Mouse (Mus musculus): ENCODE data around the gene Obscn. TPM values are rescaled to one million over a fixed set of nuclear protein-coding genes. Genes with fewer than 3 reads are reported as not detected.

Gene Obscn
- polyA plus RNA-seq, 1 experiment from 2014 or later = 2.4 TPM

DNA sequence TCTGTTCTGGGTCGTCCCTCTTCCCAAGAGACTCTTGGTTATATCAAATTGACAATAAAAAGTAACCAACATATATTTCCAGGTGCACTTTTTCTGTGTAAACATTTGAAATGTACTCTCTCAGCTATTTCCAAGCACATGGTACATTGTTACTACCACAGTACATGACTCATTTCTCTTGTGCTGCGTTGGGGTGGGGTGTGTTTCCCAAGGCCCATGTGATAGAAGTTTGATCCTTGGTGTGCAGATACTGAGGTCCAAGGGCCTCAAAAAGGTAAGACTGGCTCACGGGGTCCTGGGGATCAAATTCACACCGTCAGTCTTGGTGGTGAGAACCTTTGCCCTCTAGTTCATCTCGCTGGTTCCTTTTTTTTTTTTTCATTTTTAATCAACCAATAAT, 38.4 kb downstream of the Obscn start:
- Histone ChIP-seq H3K4me2 (replicated peaks) (no peak overlapping the region), H3K9ac (no peak overlapping the region), H3K36me3 (no peaks in the 10 kb centered on the region), H3K27ac (replicated peaks) (no peak overlapping the region), H3K4me1 (no peaks in the 10 kb centered on the region), H3K4me3 (replicated peaks) (no peak overlapping the region), H3K27me3 (no peaks in the 10 kb centered on the region), H3K9me3 (replicated peaks) (no peaks in the 10 kb centered on the region)
- WGBS = 60% methylated on average over 5 of the region's 5 CpGs
- ATAC-seq (ENCODE audit: insufficient number of reproducible peaks, low FRiP score, low TSS enrichment, low read depth) = no peak

DNA sequence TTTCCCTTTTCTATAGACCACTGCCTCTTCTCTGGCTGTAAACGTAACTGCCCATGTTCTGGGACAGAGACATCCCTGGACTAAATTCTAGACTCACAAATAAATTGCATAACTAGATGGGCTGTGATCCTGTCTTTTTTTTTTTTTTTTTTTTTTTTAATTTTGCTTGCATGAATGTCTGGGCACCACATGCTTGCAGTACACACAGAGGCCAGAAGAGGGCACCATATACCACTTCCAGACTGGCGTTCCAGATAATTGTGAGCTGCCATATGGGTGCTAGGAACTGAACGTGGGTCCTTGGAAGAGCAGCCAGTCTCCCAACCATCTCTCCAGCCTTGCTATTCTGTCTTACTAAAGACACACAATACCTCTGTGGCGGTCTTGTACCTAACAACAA, 42.0 kb downstream of the Obscn start:
- no peaks in the 10 kb centered on the region for H3K36me3 ChIP-seq
- no peak for ATAC-seq (ENCODE audit: insufficient number of reproducible peaks, low FRiP score, low TSS enrichment, low read depth)
- WGBS = 52% methylated on average over 4 of the region's 4 CpGs
- no peaks in the 10 kb centered on the region for H3K27me3 ChIP-seq
- H3K4me1 ChIP-seq = no peaks in the 10 kb centered on the region
- no peak overlapping the region for H3K27ac ChIP-seq (replicated peaks)
- no peaks in the 10 kb centered on the region for H3K9me3 ChIP-seq (replicated peaks)
- H3K9ac ChIP-seq = no peak overlapping the region
- no peak overlapping the region for H3K4me3 ChIP-seq (replicated peaks)
- no peak overlapping the region for H3K4me2 ChIP-seq (replicated peaks)

DNA sequence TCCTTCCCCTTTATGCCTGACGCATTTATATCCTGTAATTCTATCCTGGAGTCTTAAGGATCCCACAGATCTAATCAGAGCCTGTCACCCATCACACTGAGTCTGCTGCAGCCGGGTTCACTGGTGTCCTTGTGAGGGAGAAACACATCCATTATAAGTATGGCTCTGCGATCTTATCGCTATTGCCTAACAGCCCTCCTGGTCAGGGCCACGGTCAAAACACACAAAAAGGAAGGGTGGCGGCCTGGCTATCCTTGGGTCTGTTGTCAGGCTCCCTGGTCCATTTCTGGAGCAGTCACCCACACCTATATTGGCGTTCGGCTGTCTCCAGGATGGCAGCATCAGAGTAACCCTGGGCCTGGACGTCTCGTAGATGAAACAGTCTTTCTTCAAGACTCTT, 48.6 kb downstream of the Obscn start:
- H3K4me2 ChIP-seq (replicated peaks) = no peak overlapping the region
- H3K9me3 ChIP-seq (replicated peaks) = no peaks in the 10 kb centered on the region
- WGBS = 86% methylated on average over 10 of the region's 10 CpGs
- no peak for ATAC-seq (ENCODE audit: insufficient number of reproducible peaks, low FRiP score, low TSS enrichment, low read depth)
- H3K27me3 ChIP-seq = no peaks in the 10 kb centered on the region
- no peak overlapping the region for H3K27ac ChIP-seq (replicated peaks)
- H3K9ac ChIP-seq = no peak overlapping the region
- no peaks in the 10 kb centered on the region for H3K36me3 ChIP-seq
- H3K4me3 ChIP-seq (replicated peaks) = no peak overlapping the region
- H3K4me1 ChIP-seq = no peaks in the 10 kb centered on the region

DNA sequence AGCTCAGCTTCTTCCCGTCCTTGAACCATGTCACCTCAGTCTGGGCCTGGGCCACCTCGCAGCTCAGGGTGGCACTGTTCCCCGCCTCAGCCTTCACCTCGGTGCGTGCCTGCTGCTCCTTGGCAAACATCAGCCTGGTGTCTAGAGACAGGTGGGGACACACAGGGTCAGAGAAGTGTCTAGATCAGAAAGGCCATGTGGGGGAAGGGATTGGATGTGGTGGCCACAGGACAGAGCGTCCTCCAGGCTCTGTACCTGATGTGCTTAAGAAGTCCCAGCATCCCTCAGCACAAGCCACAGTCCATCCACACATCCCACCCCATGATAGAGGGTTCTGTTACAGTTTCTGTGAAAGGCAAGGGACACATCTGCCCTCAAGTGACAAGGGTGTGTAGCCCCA, 51.0 kb downstream of the Obscn start:
- H3K9me3 ChIP-seq (replicated peaks) = no peaks in the 10 kb centered on the region
- no peaks in the 10 kb centered on the region for H3K4me1 ChIP-seq
- H3K4me3 ChIP-seq (replicated peaks) = no peak overlapping the region
- no peak overlapping the region for H3K4me2 ChIP-seq (replicated peaks)
- H3K9ac ChIP-seq = no peak overlapping the region
- H3K27ac ChIP-seq (replicated peaks) = no peak overlapping the region
- H3K27me3 ChIP-seq = no peaks in the 10 kb centered on the region
- no peaks in the 10 kb centered on the region for H3K36me3 ChIP-seq
- 78% methylated on average over 6 of the region's 6 CpGs for WGBS
- no peak for ATAC-seq (ENCODE audit: insufficient number of reproducible peaks, low FRiP score, low TSS enrichment, low read depth)

DNA sequence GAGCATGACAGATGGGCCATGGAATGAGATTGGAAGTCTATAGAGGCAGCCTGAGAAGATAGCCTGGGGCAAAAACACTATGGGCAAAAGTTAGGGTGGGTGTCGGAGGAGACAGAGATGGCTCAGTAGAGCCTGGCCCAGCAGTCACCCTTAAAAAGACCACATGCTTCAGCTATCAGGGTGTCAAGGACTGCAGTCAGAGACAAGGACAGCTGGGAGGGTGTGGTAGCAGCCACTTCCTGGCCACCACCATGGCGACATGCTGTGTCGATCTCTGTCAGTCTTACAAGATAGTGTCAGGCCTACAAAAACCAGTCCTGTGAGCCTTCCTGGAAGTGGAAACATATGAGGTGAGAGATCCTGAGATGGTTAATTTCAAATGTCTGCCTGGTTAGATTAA, 53.1 kb downstream of the Obscn start:
- H3K9ac ChIP-seq = no peak overlapping the region

DNA sequence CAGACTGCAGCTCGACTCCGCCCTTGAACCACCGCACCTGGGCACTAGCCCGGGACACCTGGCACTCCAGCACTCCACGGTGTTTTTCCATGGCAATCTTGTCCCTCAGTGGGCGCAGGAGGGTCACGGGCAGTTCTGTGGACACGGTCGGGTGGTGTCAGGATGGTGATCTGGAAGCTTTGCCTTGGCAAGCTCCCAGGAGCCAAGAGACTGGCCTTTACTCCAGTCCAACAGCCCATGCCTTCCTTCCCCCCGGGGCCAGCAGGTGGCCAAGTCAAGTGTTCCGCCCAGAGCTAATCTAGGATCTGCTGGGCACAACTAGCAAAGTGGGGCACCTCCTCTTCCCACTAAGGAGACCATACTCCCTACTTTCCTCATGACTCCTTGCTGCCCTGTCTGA, 57.9 kb downstream of the Obscn start:
- ATAC-seq (ENCODE audit: insufficient number of reproducible peaks, low FRiP score, low TSS enrichment, low read depth) = no peak
- Histone ChIP-seq H3K27ac (replicated peaks) (no peak overlapping the region), H3K9ac (no peak overlapping the region), H3K4me1 (no peaks in the 10 kb centered on the region), H3K4me2 (replicated peaks) (no peak overlapping the region), H3K36me3 (no peaks in the 10 kb centered on the region), H3K4me3 (replicated peaks) (no peak overlapping the region), H3K9me3 (replicated peaks) (no peaks in the 10 kb centered on the region), H3K27me3 (no peaks in the 10 kb centered on the region; the same call in 1 of the 2 replicates)
- WGBS = 86% methylated on average over 11 of the region's 11 CpGs

More for the DNA sequence above, 53.1 kb downstream of the Obscn start:
- no peaks in the 10 kb centered on the region for H3K36me3 ChIP-seq
- H3K4me2 ChIP-seq (replicated peaks) = no peak overlapping the region
- H3K4me1 ChIP-seq = no peaks in the 10 kb centered on the region
- H3K27ac ChIP-seq (replicated peaks) = no peak overlapping the region
- H3K4me3 ChIP-seq (replicated peaks) = no peak overlapping the region
- WGBS = 68% methylated on average over 3 of the region's 3 CpGs
- ATAC-seq (ENCODE audit: insufficient number of reproducible peaks, low FRiP score, low TSS enrichment, low read depth) = no peak
- H3K27me3 ChIP-seq = no peaks in the 10 kb centered on the region
- H3K9me3 ChIP-seq (replicated peaks) = no peaks in the 10 kb centered on the region

DNA sequence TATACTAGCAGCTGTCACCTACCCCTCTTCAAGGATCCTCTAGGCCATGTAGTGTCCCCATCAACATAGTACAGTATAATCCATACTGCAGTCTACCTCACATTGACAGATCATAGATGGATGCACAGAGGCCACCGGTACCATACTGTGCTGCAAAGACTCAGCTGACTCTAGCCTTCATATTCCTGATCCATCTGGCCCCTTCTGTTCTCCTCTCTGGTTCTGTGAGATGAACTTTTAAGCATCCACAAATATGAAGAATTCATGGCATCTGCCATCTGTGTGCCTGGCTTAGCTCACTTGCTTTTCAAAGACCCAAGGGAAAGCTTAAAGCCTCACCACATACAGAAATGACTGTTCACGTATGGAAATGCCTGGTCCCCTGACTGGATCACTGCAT, 65.9 kb downstream of the Obscn start:
- H3K4me1 ChIP-seq = no peaks in the 10 kb centered on the region
- H3K27ac ChIP-seq (replicated peaks) = no peak overlapping the region
- no peak overlapping the region for H3K4me2 ChIP-seq (replicated peaks)
- no peaks in the 10 kb centered on the region for H3K27me3 ChIP-seq
- WGBS = 65% methylated on average over 2 of the region's 2 CpGs
- H3K9me3 ChIP-seq (replicated peaks) = no peaks in the 10 kb centered on the region
- no peak overlapping the region for H3K9ac ChIP-seq
- H3K36me3 ChIP-seq = no peaks in the 10 kb centered on the region
- no peak for ATAC-seq (ENCODE audit: insufficient number of reproducible peaks, low FRiP score, low TSS enrichment, low read depth)
- no peak overlapping the region for H3K4me3 ChIP-seq (replicated peaks)

DNA sequence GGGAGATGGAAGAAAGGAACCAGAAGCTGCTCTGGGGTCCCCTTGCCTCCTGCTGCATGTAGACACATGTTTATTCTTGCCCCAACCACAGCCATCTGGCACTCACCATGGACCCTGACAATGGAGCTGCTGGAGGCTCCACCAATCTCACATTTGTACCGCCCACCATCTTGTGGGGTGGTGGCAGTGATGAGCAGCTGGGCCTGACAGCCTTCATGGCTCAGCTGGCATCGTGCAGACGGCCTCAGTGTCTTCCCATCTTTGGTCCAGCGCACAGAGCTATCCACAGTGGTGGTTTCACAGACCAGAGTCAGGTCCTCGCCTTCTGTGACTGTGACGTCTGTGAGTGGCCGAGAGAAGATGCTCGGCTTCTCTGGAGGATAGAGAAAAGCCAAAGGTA, 67.3 kb downstream of the Obscn start:
- Histone ChIP-seq H3K9ac (no peak overlapping the region), H3K4me1 (no peaks in the 10 kb centered on the region), H3K4me2 (replicated peaks) (no peak overlapping the region), H3K4me3 (replicated peaks) (no peak overlapping the region), H3K27ac (replicated peaks) (no peak overlapping the region), H3K27me3 (no peaks in the 10 kb centered on the region), H3K36me3 (no peaks in the 10 kb centered on the region), H3K9me3 (replicated peaks) (no peaks in the 10 kb centered on the region)
- WGBS = 77% methylated on average over 8 of the region's 8 CpGs
- no peak for ATAC-seq (ENCODE audit: insufficient number of reproducible peaks, low FRiP score, low TSS enrichment, low read depth)

DNA sequence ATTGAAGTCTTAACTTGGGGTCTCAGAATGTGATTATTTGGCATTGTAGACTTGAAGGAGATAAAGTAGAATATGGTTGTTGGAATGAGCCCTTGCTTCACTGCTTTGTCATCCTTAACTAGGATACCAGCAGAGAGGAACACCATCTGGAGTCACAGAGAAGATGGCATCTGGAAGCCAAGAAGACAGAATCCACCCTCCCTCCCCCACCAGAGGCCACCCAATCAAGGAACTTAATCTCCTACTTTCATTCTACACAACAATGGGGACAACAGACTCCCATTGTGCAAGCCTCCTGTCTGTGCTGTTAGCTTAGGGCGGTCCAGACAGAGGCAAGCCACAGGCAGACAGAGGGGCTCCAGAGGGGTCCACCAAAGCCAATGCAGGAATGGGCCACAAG, 67.8 kb downstream of the Obscn start:
- Histone ChIP-seq H3K9me3 (replicated peaks) (no peaks in the 10 kb centered on the region), H3K4me3 (replicated peaks) (no peak overlapping the region), H3K27ac (replicated peaks) (no peak overlapping the region), H3K4me2 (replicated peaks) (no peak overlapping the region), H3K9ac (no peak overlapping the region), H3K36me3 (no peaks in the 10 kb centered on the region), H3K4me1 (no peaks in the 10 kb centered on the region), H3K27me3 (no peaks in the 10 kb centered on the region)
- 58% methylated on average over 1 of the region's 1 CpGs for WGBS
- no peak for ATAC-seq (ENCODE audit: insufficient number of reproducible peaks, low FRiP score, low TSS enrichment, low read depth)

DNA sequence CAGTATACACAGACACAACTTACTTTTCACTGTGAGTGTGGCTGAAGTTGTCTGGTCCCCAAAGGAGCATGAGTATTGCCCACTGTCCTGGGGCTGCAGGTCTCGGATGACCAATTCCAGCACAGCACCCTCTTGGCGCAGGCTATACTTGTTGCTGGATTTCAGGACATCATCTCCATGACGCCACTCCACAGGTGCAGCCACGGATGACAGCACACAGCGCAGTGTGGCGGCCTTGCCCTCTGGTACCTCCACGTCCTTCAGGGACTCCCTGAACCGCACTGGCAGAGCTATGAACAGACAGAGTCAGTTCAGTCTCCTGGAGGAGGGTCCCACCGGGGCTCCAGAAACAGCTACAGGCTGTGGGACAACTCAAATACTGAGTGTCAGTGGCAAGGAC, 68.3 kb downstream of the Obscn start:
- H3K4me1 ChIP-seq = no peaks in the 10 kb centered on the region
- no peak overlapping the region for H3K27ac ChIP-seq (replicated peaks)
- H3K9me3 ChIP-seq (replicated peaks) = no peaks in the 10 kb centered on the region
- no peaks in the 10 kb centered on the region for H3K27me3 ChIP-seq
- H3K9ac ChIP-seq = no peak overlapping the region
- ATAC-seq (ENCODE audit: insufficient number of reproducible peaks, low FRiP score, low TSS enrichment, low read depth) = no peak
- H3K4me3 ChIP-seq (replicated peaks) = no peak overlapping the region
- H3K36me3 ChIP-seq = no peaks in the 10 kb centered on the region
- H3K4me2 ChIP-seq (replicated peaks) = no peak overlapping the region
- 74% methylated on average over 9 of the region's 9 CpGs for WGBS

DNA sequence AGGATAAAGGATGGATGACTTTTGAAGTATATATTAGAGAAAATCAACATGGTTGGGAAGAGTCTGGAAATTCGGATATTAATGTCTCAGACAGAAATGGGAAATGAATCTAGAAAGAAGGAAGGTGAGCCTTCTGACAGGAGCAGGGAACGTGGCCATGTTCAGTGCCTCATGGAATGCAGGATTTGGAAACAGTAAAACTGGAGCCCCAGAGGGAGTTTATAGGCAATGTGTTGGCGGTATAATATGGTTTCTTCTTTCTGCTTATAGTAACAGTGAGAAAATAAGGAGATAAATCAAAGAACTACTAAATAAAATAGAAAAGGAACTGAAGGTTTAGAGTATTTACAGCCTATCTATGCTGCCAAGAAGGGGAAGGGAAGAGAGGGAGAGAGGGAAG, 78.2 kb downstream of the Obscn start:
- Histone ChIP-seq H3K9ac (no peak overlapping the region), H3K27ac (replicated peaks) (no peak overlapping the region)
- 55% methylated on average over 3 of the region's 3 CpGs for WGBS

DNA sequence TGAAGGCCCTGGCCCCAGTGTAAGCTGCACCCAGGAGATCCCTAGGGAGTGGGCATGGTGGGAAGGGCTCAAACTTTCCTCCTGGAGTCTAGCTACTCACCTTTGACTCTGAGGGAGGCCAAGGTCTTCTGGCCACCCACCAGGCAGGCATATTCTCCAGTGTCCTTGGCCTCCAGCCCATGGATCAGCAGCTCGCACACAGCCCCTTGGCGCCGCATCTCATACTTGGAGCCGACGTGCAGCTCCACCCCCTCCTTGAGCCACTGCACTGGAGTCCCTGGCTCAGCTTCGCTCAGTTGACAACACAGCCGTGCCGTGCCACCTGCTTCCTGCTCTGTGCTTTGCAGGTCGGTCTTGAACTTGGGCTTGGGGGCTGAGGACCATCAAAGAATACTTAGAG, 85.2 kb downstream of the Obscn start:
- H3K4me3 ChIP-seq (replicated peaks) = no peak overlapping the region
- no peak for ATAC-seq (ENCODE audit: insufficient number of reproducible peaks, low FRiP score, low TSS enrichment, low read depth)
- H3K4me2 ChIP-seq (replicated peaks) = no peak overlapping the region
- no peaks in the 10 kb centered on the region for H3K27me3 ChIP-seq
- no peaks in the 10 kb centered on the region for H3K9me3 ChIP-seq (replicated peaks)
- no peak overlapping the region for H3K9ac ChIP-seq
- no peaks in the 10 kb centered on the region for H3K4me1 ChIP-seq
- no peaks in the 10 kb centered on the region for H3K36me3 ChIP-seq
- WGBS = 82% methylated on average over 9 of the region's 9 CpGs
- H3K27ac ChIP-seq (replicated peaks) = no peak overlapping the region

More for the DNA sequence above, 78.2 kb downstream of the Obscn start:
- no peaks in the 10 kb centered on the region; the same call in 1 of the 2 replicates for H3K27me3 ChIP-seq
- no peak overlapping the region for H3K4me2 ChIP-seq (replicated peaks)
- H3K4me3 ChIP-seq (replicated peaks) = no peak overlapping the region
- no peaks in the 10 kb centered on the region for H3K4me1 ChIP-seq
- H3K36me3 ChIP-seq = no peaks in the 10 kb centered on the region
- ATAC-seq (ENCODE audit: insufficient number of reproducible peaks, low FRiP score, low TSS enrichment, low read depth) = no peak
- no peaks in the 10 kb centered on the region for H3K9me3 ChIP-seq (replicated peaks)
